Mouse (Mus musculus) mesoderm, embryonic 11.5 days (tissue): ENCODE results near the gene Zfp994.
A peak's percentile ranks its signal among the peaks of the same experiment; 100 is the strongest.
"Not testable (repeated sequence)": the region's sequence is repeated elsewhere in the genome, so short reads cannot be mapped to it uniquely, and the experiment has no call there.

Experiments used
- DNase-seq: peaks from one replicate; pipeline ENCODE4 v3.0.0-alpha.2; 2012; ENCODE audit warnings: low read depth, low spot score

The Zfp994 gene

DNA sequence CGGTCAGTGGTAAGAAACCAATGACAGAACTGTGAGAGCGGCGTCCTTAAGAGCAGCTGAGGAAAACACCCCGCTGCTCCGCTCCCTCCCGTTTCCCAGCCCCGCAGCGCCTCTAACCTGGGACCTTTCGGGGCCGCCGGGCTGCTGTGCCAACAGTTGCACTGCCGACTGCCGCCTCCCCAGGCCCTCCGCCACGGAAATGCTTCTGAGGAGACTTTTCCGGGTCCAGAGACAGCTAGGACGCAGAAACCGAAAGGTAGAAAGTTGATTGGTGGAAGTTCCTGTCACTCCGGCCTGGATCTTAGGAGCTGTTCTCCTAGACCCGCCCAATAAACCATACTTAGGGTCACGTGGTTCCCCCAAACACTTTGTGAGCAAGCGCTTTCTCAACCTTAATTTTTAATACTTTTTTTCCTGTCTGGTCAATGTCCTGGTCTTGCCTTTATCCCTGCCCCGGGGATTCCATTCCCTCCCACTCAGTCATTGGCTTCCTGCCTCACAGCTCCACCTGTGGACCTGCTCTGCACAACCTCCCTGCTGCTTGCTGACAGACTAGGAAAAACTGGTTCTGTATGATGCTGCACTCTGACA lies at the start of gene Zfp994:
Gene Zfp994, minus strand, starts transcription at position 195 of the 591 bp plus-strand sequence.
- DNase-seq = peak; percentile 96

DNA sequence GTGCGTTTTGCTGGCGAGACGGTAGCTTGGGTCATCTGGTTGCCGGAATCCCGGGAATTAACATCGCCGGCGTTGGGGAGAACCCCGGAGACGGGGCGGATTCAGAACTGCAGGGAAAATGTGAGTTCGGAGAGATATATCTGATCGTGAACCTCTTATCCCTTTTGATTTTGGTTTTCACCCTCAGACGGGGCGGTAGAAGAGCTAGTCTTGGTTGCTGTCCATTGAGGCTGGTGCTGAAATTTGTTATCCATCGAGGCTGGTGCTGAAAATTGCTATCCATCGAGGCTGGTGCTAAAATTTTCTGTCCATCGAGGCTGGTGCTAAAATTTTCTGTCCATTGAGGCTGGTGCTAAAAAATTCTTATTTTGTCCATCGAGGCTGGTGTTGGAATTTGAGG lies 5.3 kb upstream of the Zfp994 start:
- not testable (repeated sequence) for DNase-seq

DNA sequence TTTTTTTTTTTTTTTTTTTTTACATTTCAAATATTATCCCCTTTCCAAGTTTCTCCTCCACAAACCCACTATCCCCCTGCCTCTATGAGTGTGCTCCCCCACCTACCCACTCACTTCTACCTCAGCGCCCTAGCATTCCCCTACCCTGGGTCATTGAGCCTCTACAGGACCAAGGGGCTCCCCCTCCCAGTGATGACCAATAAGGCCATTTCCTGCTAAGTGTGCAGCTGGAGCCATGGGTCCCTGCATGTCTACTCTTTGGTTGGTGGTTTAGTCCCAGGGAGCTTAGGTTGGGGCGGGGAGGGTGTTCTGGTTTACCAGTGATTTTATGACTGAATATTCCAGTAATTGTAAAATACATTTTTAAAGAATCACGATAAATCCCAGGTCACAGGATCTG lies 401 bp downstream of the Zfp994 start:
- DNase-seq = not testable (repeated sequence)

DNA sequence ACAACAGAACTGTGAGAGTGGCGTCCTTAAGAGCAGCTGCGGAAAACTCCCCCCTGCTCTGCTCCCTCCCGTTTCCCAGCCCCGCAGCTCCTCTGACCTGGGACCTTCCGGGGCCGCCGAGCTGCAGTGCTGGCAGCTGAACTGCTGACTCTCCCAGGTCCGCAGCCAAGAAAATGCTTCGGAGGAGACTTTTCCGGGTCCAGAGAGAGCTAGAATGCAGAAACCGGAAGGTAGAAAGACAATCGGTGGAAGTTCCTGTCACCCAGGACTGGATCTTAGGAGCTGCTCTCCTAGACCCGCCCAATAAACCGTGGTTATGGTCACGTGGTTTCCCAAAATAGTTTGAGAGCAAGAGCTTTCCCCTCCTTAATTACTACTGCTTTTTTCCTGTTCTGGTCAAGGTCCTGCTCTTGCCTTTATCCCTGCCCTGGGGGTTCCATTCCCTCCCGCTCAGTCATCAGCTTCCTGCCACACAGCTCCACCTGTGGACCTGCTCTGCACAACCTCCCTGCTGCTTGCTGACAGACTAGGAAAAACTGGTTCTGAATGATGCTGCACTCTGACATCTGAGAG lies 59.6 kb downstream of the Zfp994 start, which contains the start of gene Zfp947:
Gene Zfp947, minus strand, starts transcription at position 469 of the 573 bp plus-strand sequence.
- DNase-seq = peak; percentile 23

DNA sequence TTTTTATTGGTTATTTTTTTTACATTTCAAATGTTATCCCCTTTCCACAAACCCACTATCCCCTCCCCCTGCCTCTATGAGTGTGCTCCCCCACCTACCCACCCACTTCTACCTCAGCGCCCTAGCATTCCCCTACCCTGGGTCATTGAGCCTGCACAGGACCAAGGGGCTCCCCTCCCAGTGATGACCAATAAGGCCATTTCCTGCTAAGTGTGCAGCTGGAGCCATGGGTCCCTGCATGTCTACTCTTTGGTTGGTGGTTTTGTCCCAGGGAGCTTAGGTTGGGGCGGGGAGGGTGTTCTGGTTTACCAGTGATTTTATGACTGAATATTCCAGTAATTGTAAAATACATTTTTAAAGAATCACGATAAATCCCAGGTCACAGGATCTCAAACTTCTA lies 60.1 kb downstream of the Zfp994 start:
- DNase-seq = not testable (repeated sequence)

DNA sequence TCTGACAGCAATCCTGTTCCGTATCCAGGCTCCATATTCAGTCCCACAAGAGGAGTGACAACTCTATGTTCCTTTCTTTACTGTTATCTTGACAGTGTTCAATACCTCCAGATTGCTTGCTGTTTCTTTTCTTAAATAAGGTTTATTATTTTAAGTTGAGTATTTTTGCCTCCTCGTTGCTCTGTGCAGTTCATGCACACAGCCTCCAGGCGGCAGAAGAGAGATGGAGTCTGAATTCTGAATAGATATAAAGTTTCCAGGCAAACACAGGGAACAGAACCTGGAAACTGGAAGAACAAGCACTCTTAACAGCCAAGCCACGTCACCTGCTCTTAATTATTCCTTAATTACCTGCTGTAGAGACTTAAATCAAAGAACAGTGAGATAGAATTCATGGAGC lies 71.5 kb downstream of the Zfp994 start:
- DNase-seq = not testable (repeated sequence)
